Mouse (Mus musculus) forebrain, embryonic 16.5 days (tissue): ENCODE data around the gene Klrg1. TPM values are rescaled to one million over a fixed set of nuclear protein-coding genes. Genes with fewer than 3 reads are reported as not detected.
A peak's percentile ranks its signal among the peaks of the same experiment; 100 is the strongest.

Experiments
- ATAC-seq: fragments of 200-750 bp; cut with Nextera tagmentation; 2 replicates; pipeline ENCODE4 v1.8.0; 2017; ENCODE audit warnings: mild to moderate bottlenecking, moderate library complexity
- H3K27ac ChIP-seq: fragments of 300-500 bp; sonication (generic); 2 replicates; pipeline ENCODE4 v1.5.1; 2014; ENCODE audit warnings: low read length, control low read depth
- H3K27me3 ChIP-seq: fragments of 300-500 bp; sonication (generic); replicated peaks from 2 replicates; pipeline ENCODE4 v1.6.1; 2014; ENCODE audit warnings: low read length; ENCODE audit not compliant: control insufficient read depth, insufficient read depth
- H3K36me3 ChIP-seq: fragments of 300-500 bp; sonication (generic); 2 replicates; pipeline ENCODE4 v1.6.1; 2014; ENCODE audit not compliant: control insufficient read depth, insufficient read depth
- H3K4me1 ChIP-seq: fragments of 300-500 bp; sonication (generic); replicated peaks from 2 replicates; pipeline ENCODE4 v1.6.1; 2014; ENCODE audit warnings: low read length; ENCODE audit not compliant: control insufficient read depth, insufficient read depth
- H3K4me2 ChIP-seq: fragments of 300-500 bp; sonication (generic); 2 replicates; pipeline ENCODE4 v1.6.1; 2014; ENCODE audit warnings: mild to moderate bottlenecking, low read length, control low read depth
- H3K4me3 ChIP-seq: fragments of 300-500 bp; sonication (generic); replicated peaks from 2 replicates; pipeline ENCODE4 v1.5.1; 2014; ENCODE audit warnings: mild to moderate bottlenecking, low read length, control low read depth
- H3K9ac ChIP-seq: fragments of 300-500 bp; sonication (generic); replicated peaks from 2 replicates; pipeline ENCODE4 v1.6.1; 2014; ENCODE audit warnings: low read depth, low read length, control low read depth
- H3K9me3 ChIP-seq: fragments of 300-500 bp; sonication (generic); 2 replicates; pipeline ENCODE4 v1.6.1; 2016; ENCODE audit warnings: low read length; ENCODE audit not compliant: control insufficient read depth
- WGBS: fragments of 180-500 bp; shearing (Covaris S2); extraction: QIAGEN DNeasy Blood & Tissue Kit; methylation state at CpG from one replicate; pipeline ENCODE4 v1.1.7; 2014; 5-methylcytosine and 5-hydroxymethylcytosine counted together
- polyA plus RNA-seq: library from polyadenylated mRNA; unstranded; fragments of >200 nt; fragmentation: Nextera tagmentation; extraction: Ambion mirVana; gene quantifications from 2 replicates; pipeline ENCODE4 v1.2.1, GENCODE M21; 2015

Klrg1 gene
- 0.40 and 0.87 TPM in 2 replicates for polyA plus RNA-seq

DNA sequence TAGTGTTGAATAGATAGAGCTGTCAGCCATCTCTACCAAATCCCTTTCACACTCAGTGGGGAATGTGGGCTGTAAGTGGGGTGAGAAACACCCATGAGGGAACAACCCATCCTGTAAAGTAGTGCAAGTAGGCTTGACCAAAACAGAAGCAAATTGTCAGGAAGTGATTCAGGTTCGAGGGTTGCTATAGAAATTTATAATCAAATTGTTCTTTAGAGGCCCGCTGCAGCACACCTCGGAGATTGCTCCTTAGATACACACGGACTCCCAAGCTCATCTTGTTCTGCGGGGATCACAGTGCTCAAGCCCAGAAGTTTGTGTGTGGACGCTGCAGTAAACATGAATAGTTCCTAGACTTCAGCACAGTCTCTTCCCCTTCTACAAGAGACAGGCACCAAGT lies at the start of gene Klrg1:
Klrg1 (minus strand) TSS at position 101 of the 400 bp plus-strand sequence.
- no peaks in the 10 kb centered on the region for H3K9me3 ChIP-seq
- no peaks in the 10 kb centered on the region for H3K36me3 ChIP-seq
- no peaks in the 10 kb centered on the region for H3K4me1 ChIP-seq
- H3K27ac ChIP-seq, result no peak within 1 kb of the TSS
- no peak for ATAC-seq
- no peak within 1 kb of the TSS for H3K9ac ChIP-seq
- no peak within 1 kb of the TSS for H3K4me2 ChIP-seq
- H3K27me3 ChIP-seq, result no peaks in the 10 kb centered on the region
- no peak within 1 kb of the TSS for H3K4me3 ChIP-seq
- 87% methylated on average over 6 of the region's 6 CpGs for WGBS

DNA sequence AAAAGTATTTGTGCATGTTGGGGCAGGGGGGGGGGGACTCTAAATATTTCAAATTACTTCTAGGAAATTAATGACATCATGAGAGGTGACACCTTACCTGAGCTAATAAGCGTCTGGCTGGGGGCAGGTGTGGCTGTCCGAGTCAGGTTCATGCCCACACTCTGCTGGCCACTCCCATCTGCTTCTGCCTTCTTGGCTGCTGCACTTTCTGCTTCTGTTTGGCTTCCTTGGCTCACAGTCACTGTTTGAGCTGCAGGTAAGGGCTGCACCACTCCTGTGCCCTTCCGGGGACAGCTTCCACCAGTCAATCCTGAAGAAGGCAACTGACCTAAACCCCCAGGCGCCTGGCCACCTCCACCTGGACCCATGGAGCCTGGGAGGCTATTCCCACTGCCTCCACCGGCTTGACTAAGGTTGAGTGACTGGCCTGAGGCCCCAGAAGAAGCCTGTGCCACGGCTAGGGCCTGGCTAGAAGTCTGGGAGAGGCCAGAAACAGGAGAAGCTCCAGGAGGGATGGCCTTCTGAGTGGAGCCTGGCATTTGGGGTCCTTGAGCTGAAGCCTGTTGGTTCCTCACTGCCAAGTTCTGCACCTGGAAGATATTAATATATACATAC lies 42.8 kb upstream of the Klrg1 start:
- peaks cover 32% of the 10 kb centered on the region for H3K36me3 ChIP-seq
- H3K4me2 ChIP-seq, result no peak overlapping the region
- H3K4me3 ChIP-seq, result no peak overlapping the region
- no peak overlapping the region for H3K9ac ChIP-seq
- no peak for ATAC-seq
- WGBS, result 93% methylated on average over 6 of the region's 6 CpGs
- H3K27ac ChIP-seq, result no peak overlapping the region
- H3K9me3 ChIP-seq, result no peaks in the 10 kb centered on the region
- H3K27me3 ChIP-seq, result no peaks in the 10 kb centered on the region
- no peaks in the 10 kb centered on the region for H3K4me1 ChIP-seq

DNA sequence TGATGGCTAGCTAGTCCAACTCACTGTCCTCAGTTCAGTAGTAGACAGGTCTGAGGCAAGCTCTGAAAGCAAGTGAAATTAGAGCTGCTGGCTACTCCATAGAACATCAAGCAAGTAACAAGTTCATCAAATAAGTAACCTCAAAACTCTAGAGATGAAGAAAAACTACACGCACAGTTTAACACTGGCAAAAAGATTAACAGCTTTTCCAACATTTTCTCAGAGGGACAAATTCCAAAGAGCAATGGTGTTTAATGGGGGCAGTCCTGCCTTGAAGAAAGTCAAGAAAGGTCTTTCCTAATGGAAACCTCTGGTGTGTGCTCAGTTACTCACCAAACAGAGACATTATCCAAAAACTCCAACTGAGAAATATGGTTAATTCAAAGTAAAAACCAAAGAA lies 36.0 kb upstream of the Klrg1 start:
- WGBS, result 94% methylated on average over 1 of the region's 1 CpGs
- Histone ChIP-seq H3K9me3 (no peaks in the 10 kb centered on the region), H3K27ac (no peak overlapping the region), H3K4me1 (no peaks in the 10 kb centered on the region), H3K36me3 (peaks cover 55% of the 10 kb centered on the region), H3K27me3 (no peaks in the 10 kb centered on the region), H3K9ac (no peak overlapping the region), H3K4me3 (no peak overlapping the region), H3K4me2 (no peak overlapping the region)
- ATAC-seq, result no peak

DNA sequence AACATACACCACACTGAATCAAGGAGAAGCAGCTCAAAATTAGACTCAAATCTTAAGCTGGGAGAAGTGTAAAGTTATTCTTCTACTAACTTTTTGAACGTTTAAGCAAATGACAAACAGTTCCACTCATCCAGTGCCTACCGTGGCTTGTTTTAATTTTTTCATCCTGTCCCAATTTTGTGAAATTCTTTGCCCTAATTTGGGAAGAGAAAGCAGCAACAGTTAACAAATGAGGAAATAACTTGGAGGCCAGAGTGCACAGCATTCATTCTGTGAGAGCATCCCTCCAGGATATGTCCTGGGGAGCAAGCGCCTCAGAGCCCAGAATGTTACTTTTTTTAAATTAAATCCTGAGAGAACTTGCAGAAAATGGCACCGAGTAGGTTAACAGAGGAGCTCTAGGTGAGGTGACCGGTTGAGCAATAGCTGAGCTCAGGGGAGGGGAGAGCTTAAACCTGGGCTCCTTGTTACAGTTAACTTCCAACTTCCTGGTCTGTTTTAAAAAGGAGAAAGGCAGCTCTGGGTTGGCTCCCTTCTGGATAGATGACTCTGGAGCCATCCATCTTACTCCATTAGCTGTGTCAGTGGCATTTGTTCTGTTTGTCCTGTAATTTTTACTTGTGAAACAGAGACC lies 27.6 kb upstream of the Klrg1 start:
- H3K4me1 ChIP-seq, result peaks cover 18% of the 10 kb centered on the region
- H3K36me3 ChIP-seq, result peaks cover 19% of the 10 kb centered on the region
- no peaks in the 10 kb centered on the region for H3K27me3 ChIP-seq
- ATAC-seq, result no peak
- no peaks in the 10 kb centered on the region for H3K9me3 ChIP-seq
- no peak overlapping the region for H3K27ac ChIP-seq
- H3K4me2 ChIP-seq, result peak overlapping the region; percentile 97
- WGBS, result 79% methylated on average over 5 of the region's 5 CpGs
- H3K4me3 ChIP-seq, result no peak overlapping the region; the same call in 1 of the 2 replicates
- no peak overlapping the region for H3K9ac ChIP-seq

DNA sequence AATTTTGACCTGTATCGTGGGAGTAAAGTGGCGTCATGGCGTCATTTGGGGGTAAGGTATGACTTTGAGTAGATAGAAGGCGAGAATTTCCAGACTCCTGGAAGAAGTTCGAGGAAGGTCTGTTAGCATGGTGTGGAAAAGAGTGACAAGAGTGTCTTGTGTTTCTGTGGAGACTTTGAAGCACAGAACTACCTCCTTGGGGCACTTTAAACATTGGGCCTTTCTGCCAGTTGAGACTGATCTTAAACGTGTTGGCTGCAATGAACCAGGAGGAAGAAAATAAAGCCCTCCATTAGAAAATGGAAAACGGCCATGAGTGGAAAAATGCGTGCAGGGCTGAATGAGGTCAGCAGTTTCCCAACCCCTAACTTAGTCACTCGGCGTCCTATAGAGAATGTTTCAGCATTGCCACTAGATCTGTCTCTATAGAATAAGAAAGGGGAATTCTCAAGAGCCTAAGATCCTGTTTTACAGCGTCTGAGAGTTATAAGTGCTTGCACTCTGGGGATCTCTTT lies 26.8 kb upstream of the Klrg1 start:
- ATAC-seq, result no peak
- WGBS, result 9% methylated on average over 11 of the region's 11 CpGs
- H3K27ac ChIP-seq, result no peak overlapping the region; the same call in 1 of the 2 replicates

DNA sequence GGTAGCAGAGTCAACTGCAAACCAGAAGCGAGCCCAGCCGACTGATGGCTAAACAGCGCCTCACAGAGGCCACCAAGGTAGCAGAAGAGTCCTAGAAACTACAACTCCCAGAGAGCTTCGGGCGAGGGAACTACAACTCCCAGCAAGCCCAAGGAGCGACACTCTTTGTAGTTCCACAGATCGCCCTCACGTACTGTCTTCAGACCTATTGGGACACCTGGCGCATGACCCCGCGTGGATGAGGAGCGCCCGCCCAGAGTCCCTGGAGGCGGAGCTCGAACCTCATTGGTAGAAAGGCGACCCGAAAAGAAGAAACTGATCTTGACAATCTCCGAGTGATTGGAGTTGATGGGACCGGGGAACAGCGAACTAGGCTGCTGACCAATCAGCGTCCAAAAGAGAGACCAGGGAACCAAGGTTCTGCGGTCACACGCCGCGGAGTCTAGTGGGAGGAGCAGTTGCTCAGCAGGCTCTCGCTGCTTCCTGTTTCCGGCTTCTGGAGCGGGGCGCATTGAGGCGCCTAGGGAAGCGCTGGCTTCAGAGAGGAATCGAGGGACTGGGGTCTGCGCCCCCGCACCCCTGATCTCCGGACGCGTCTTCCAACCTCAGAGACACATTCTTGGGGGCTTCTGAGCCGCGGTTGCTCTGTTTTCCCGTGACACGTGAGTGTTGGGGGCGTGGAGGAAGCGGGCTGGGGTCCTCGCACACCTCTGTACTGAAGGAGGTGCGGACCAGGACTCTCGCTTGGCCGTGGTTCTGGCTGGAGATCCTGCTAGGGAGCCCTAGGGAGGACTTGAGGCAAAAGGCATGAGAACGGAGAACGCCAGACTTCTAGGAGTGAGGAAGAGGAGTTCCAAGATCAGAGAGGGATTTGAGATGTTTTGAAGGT lies 26.1 kb upstream of the Klrg1 start, which contains the start of gene M6pr:
M6pr (plus strand) TSS at position 216 of the 889 bp plus-strand sequence.
- Histone ChIP-seq H3K36me3 (peaks cover 8% of the 10 kb centered on the region), H3K9me3 (no peaks in the 10 kb centered on the region), H3K27ac (peak within 1 kb of the TSS; percentile 72), H3K4me3 (peak within 1 kb of the TSS; percentile 86), H3K4me1 (peaks cover 18% of the 10 kb centered on the region), H3K27me3 (no peaks in the 10 kb centered on the region), H3K4me2 (peak within 1 kb of the TSS; percentile 97), H3K9ac (peak within 1 kb of the TSS; percentile 79)
- under 1% methylated on average over 49 of the region's 49 CpGs for WGBS
- peak; percentile 98 for ATAC-seq

More for the DNA sequence above, 26.8 kb upstream of the Klrg1 start:
- H3K9ac ChIP-seq, result peak overlapping the region; percentile 79
- H3K4me3 ChIP-seq, result peak overlapping the region; percentile 86
- H3K4me2 ChIP-seq, result peak overlapping the region; percentile 97
- no peaks in the 10 kb centered on the region for H3K27me3 ChIP-seq
- peaks cover 18% of the 10 kb centered on the region for H3K4me1 ChIP-seq
- peaks cover 15% of the 10 kb centered on the region for H3K36me3 ChIP-seq
- no peaks in the 10 kb centered on the region for H3K9me3 ChIP-seq

DNA sequence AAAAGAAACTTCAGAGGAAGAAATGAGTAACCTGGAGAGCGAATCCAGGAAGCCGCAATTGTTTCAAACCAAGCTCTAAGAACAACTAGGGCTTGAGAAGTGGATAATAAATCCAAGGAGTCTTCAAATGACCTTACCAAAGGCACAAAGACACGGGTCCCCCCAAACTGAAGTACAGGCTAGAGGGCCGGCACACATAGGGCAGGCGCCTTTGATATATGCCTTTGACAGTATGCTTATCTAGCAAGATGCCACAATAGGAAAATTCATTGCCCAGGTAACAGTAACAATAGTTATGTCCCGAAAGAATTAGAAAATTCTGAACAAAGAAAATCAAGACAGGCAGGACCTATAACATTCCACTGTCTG lies 25.4 kb upstream of the Klrg1 start:
- 67% methylated on average over 6 of the region's 6 CpGs for WGBS
- H3K9ac ChIP-seq, result no peak overlapping the region
- no peak for ATAC-seq
- no peak overlapping the region for H3K27ac ChIP-seq
- no peaks in the 10 kb centered on the region for H3K27me3 ChIP-seq
- H3K4me1 ChIP-seq, result peaks cover 18% of the 10 kb centered on the region
- 0 out of 2 replicates have a peak overlapping the region, but pooled peaks have one; percentile 1 for H3K4me2 ChIP-seq
- H3K36me3 ChIP-seq, result 0 out of 2 replicates have a peak, but pooled peaks cover 2% of the 10 kb centered on the region
- H3K9me3 ChIP-seq, result no peaks in the 10 kb centered on the region
- peak overlapping the region; percentile 86 for H3K4me3 ChIP-seq

DNA sequence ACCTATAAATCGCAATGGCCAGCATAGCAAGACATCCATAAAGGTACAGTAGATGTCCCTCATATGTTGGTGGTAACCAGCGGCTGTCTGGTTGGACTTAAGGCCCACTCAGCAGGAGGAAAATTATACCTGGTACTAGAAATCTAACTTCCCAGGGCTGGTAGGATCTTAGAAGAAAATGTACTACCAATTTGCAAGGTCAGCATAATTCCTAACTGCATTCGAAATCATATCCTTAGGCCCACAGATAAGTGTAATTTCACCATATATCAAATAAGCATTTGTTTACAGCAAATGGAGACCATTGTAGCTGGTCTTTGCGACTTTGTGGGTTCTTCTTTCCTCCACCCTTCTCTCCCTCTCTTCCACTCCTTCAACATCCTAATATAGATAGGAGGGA lies 24.0 kb upstream of the Klrg1 start:
- H3K9me3 ChIP-seq, result no peaks in the 10 kb centered on the region
- H3K36me3 ChIP-seq, result no peaks in the 10 kb centered on the region
- WGBS, result 91% methylated on average over 4 of the region's 4 CpGs
- H3K4me1 ChIP-seq, result peaks cover 18% of the 10 kb centered on the region
- H3K27ac ChIP-seq, result no peak overlapping the region
- no peak for ATAC-seq
- no peak overlapping the region for H3K4me2 ChIP-seq
- H3K4me3 ChIP-seq, result no peak overlapping the region
- no peaks in the 10 kb centered on the region for H3K27me3 ChIP-seq
- no peak overlapping the region for H3K9ac ChIP-seq
